Mouse (Mus musculus): ENCODE data around the gene Olfr974.

- TF ChIP-seq POLR2A (IDR thresholded peaks at IDR 0.05; ENCODE audit: low read depth, low read length): no peak
- TF ChIP-seq HCFC1 (IDR thresholded peaks at IDR 0.05; ENCODE audit: low read depth, low read length): no peak
- no peak for TF ChIP-seq SIN3A (IDR thresholded peaks at IDR 0.05; ENCODE audit: low read length)
- no peak for TF ChIP-seq MAX (IDR thresholded peaks at IDR 0.05; ENCODE audit: low read length)
- TF ChIP-seq POLR2AphosphoS2 (IDR thresholded peaks at IDR 0.05; ENCODE audit: low read depth, low read length): no peak
- no peak for TF ChIP-seq JUND (conservative IDR thresholded peaks at IDR 0.05; ENCODE audit: low read depth, low read length)
- no peak for TF ChIP-seq CTCF (conservative IDR thresholded peaks at IDR 0.05 in 1 of 2, IDR thresholded peaks at IDR 0.05 in 1 of 2; ENCODE audit: low read depth in 2 of 2, low read length in 2 of 2)
- TF ChIP-seq KAT2A (IDR thresholded peaks at IDR 0.05; ENCODE audit: insufficient replicate concordance, low read length): no peak
- TF ChIP-seq ZC3H11A (IDR thresholded peaks at IDR 0.05; ENCODE audit: low read depth, low read length): no peak
- TF ChIP-seq NRF1 (IDR thresholded peaks at IDR 0.05; ENCODE audit: low read depth, low read length): no peak
- no peak for TF ChIP-seq ZNF384 (IDR thresholded peaks at IDR 0.05; ENCODE audit: low read depth, low read length)
- TF ChIP-seq NELFE (IDR thresholded peaks at IDR 0.05; ENCODE audit: low read depth, low read length): no peak
- no peak for TF ChIP-seq IRF4 (IDR thresholded peaks at IDR 0.05; ENCODE audit: low read depth, low read length)
Measured at GRCm38 (mm10) chr9:39909939-39910338, 27.4 kb upstream of the Olfr974 start.
